Mouse (Mus musculus) naive thymus-derived CD4-positive, alpha-beta T cell, adult 2 months (primary cell): ENCODE measurements at regions not wholly inside any gene's neighbourhood (a gene's known extent, or its start where the extent isn't known, plus 50 kb on each side); places are given as distances from the start of the nearest gene placed in this dataset.

ENCODE experiments used
- DNase-seq: peaks from one replicate; pipeline ENCODE4 v3.0.0-alpha.2; 2011; ENCODE audit warnings: low read depth

GRCm38 (mm10) chr9:61138741-61139368 is 233.3 kb upstream of the Tle3 start:
- no peak for DNase-seq

DNA sequence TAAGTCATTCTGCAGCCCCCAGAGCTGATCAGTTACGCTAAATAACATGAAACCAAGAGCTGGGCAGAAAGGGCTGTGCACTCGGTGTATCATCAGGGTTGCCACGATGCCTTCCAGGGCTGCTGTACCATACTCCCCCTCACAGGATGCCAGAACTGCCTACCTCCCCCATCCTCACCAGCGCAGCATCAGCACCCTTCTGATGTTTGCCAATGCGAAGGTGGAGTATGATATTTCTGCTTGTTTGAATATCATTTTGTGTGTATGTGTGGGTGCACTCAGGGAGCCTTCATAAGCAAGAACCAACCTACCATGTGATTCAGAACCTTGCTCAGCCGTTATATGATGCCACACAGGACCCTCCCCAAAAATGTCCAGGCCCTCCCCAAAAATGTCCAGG is 229.1 kb upstream of the Tle3 start:
- DNase-seq, result no peak

DNA sequence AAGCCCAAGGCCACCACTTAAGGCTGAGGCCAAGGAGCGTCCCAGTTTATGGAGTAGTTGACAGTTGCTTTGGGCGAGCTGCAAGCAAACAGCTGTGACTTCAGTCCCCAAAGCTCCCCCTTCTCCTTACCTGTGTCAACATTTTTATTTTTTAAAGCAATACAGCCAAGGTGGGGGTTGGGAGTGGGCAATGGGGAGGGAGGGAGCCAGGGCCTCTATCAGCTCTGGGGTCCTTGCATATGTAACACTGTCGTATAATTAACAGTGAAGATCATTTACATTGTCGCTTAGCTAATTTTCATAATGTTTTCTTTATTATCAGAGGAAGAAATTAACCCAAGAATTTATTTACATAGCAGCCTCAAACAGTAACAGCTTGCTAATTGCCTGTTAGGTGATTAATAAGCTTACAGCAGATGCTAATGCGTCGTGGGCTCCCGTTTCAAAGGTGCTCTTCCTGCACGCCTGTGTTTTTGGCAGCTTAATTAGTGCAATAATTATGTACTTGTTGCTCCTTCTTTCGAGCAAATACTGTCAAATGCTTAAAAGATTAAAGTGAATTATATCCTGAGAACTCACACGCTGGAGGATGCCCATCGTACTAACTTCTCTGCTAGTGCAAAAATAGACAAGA is 227.4 kb upstream of the Tle3 start:
- no peak for DNase-seq

- no peak for DNase-seq
These were observed 226.4 kb upstream of the Tle3 start for GRCm38 (mm10) chr9:61145738-61146137.

- DNase-seq, result no peak
These were observed 221.0 kb upstream of the Tle3 start for GRCm38 (mm10) chr9:61151201-61151600.

DNA sequence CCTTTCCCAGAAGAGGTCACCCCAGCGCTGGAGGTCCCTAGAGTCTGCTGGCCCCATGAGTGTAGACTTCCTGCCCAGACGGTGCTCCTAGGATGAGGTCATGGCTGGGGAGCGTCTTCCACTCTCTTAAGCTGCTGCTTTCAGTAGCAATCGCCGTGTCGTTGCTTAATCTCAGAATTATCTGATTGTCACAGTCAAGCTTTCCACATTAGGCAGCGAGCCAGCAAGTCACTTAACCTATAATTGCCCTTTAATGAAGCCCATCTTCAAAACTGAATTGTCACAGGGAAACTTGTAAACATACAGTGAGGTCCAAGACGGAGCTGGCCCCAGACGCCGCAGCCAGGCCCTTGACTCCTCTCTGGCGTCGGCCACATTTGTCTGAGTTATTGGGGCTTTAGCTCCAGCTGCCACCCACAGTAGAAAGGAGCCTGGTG is 220.2 kb upstream of the Tle3 start:
- no peak for DNase-seq

- no peak for DNase-seq
These were observed 217.4 kb upstream of the Tle3 start for GRCm38 (mm10) chr9:61154721-61155120.

DNA sequence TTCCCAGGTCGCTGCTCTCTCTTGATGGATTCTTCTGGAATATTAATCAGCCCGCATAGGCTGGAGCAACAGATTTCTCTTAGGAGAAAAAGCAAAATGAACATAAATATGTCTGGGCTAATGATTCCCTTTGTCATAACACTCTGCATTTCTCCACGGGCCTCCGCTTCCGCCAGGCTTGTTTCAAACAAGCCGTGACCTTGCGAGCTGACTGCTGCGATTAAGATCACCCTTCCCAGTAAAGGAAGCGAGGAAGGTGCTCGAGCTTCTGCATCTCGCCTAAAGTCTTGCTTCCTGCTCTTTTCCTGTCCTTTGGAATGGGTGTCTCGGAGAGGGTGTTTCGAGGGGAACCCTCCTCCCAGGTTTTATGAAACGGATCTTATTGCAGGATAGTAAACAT is 216.3 kb upstream of the Tle3 start:
- no peak for DNase-seq

DNA sequence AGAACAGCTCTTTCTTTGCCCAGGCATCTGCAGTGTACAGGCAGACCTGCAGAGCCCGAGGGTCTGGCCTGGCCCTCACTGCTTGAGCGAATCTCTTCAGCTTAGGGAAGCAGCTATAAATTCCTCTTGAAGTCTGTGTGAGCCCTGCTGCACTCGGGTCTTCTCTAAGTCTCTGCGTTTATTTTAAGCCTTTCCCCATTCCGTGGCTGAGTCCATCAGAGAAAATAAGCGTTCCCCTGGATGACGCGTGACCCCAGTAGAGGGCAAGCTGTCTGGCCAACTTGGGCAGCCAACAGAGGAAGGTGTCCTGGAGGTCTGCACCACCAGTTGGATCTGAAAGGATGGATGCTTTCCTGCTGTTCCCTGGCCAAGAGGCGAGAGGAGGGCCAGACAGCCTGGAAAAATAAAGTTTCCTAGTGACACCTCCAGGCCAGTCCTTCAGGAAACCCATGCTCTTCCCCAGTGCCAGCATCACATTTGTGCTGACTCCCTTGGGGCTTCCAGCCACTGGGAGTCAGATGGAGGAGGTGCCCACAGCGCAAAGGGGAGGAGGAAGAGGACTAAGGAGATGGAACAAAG is 213.9 kb upstream of the Tle3 start:
- no peak for DNase-seq

GRCm38 (mm10) chr9:61159159-61159558 is 213.0 kb upstream of the Tle3 start:
- DNase-seq, result no peak

DNA sequence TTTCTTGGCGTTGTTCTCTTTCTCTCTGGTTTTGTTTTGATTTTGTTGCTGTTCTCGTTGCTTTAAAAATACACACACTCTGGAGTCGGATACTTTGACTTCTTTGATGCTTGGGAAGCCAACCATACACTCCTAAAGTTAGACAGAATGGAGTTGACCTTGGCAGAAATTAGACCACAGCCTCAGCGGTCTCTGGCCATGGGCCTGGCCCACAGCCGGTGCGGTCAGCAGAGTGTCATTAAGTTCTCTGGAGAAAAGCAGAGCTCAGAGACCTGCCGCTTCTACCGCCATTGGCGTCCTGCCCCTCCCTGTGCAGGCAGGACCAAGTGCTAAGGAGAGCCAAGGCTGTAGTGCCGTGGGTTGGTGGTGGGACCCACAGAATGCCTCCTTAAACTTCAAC is 212.6 kb upstream of the Tle3 start:
- no peak for DNase-seq

GRCm38 (mm10) chr9:61162884-61163283 is 209.3 kb upstream of the Tle3 start:
- no peak for DNase-seq

GRCm38 (mm10) chr9:61163671-61164288 is 208.4 kb upstream of the Tle3 start:
- no peak for DNase-seq

DNA sequence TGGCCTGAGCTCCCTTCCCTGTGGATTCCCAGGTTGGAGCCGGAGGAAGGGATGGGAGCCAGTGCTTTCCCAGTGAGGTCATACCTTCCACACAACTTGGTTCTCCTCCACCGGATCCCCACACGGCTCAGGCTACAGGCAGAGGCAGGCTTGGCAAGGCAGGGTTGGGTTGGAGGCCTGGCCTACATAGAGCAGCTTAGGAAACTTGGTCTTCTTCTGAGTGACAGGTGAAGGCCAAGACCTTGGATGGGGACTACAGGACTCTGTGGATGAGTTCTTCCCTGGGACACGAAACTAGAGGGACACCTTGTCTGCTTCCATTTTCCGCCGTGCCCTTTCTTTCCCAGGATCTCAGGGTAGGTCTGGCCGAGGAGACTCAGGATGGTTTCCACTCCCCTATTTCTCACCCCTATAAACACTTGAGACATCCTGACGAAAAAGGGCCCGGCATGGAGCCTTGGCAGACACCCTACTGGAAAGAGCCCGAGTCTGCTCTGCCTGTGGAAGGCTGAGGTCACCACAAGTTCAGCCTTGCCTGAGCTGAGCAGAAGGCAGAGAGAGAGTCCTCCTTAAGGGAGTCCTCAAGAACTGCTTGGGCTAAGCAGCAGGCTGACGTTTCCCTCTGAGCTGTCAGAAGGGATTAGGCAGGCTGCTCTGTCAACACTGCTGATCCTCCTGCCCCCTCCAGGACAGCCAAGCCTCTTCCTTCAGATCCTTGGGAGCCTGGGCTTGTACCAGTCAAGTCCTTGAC is 207.5 kb upstream of the Tle3 start:
- DNase-seq, result no peak

DNA sequence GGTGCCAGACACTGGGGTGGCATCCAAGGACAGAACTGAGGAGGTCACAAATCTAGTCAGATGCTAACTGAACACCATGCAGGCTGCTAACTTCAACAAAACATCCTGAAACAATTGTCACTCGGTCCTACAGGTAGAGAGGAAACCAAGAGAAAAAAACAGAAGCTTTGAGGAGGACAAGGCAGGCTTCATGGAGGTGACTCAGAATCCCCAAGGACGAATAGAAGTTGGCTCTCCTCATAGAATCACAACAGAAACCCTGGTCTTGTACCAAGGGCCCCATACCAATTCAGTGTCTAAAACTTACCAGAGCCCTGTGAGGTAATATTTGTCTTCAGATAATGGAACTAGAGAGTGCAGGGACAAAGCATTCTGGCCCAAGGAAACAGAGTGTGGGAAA is 206.1 kb upstream of the Tle3 start:
- DNase-seq, result no peak

DNA sequence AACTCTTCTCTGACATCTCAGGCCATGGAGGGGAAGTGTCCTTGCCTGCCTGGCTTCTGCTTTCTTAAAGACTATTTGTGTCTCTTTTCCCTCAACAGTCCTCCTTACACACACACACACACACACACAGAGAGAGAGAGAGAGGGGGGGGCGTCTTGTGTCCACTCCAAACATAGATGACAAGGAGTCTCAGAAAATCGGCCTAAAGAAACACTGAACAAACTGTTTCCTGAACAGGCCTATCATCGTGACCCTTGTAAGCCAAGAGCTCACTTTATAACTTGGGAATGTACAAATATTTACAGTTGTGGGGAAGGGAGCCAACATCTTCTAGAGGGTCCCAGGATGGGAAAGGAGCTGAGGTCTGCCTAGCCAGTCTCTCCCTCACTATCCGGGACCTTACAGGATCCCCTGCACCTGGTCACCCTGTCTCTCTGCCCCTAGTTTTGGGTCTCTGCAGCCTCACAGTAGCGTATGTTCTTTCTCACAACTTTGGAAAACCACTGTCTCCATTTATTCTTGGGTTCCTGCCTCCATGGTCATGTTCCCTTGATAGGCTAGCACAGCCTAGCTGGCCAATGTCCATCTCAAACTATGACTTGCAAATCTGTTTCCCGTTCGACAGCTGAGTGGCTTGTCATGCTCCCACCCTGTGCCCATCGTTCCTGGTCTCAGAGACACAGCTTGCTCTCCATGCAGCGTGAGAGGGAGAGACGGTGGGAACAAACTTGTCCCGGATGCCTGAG is 204.9 kb upstream of the Tle3 start:
- no peak for DNase-seq

DNA sequence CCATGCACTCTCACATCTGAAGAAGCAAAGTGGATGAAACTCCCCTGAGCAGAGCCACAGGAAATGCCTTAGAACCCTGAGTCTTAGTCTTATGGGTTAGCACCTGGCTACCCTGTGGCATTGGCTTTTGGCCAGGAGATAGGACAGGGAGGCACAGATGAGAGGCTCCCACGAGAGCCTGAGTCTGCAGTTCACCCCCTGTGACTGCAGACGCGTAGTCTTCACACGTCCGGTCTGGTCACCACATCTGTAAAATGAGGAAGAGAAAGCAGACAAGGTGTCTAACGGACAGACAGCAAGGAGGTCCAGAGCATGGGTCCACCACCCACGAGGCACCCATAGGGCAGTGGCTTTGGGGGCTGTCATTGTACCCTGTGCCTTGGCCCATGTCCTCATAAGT is 203.2 kb upstream of the Tle3 start:
- peak; percentile 31 for DNase-seq

DNA sequence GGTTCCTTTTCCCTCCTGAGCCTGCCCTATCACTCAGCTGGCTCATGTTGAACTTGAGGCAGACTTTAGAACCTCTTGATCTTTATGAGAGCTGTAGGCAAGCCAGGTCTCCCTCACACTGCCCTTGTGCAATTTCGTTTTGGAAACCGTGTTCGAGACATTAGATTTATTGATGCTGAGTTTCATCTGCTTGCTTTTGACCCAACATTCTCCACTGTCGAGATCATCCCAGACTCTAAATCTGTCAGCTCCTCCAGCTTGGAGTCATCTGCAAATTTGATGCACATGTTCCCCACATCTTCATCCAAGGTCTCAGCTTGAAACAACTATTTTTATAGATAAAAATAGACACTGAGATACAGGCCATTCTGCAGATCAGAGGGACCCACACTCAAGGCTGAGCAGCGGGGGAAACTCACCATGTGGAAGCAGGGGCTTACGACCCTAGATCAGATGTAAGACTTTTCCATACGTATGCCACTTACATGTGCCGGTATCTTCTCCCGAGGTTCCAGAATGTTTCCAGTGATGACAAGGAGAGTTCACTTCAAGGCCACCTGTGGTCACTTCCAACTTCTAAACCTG is 202.6 kb upstream of the Tle3 start:
- no peak for DNase-seq

- no peak for DNase-seq
These were observed 201.2 kb upstream of the Tle3 start for GRCm38 (mm10) chr9:61170921-61171320.

DNA sequence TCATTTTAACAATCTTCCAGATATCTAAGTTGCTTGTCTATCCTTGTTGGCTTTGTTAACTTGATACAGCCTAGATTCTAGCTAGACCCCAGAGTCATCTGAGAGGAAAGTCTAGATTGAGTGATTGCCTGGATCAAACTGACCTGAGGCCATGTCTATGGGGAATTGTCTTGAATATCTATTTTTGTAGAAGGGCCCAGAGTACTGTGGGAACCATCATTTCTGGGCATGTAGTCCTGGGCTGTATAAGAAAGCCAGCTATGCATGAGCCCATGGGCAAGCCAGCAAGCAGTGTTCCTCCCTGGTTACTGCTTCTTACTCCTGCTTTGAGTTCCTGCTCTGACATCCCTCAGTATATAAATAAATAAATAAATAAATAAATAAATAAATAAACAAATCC is 199.7 kb upstream of the Tle3 start:
- DNase-seq, result no peak

GRCm38 (mm10) chr9:61173548-61173947 is 198.6 kb upstream of the Tle3 start:
- DNase-seq, result no peak

DNA sequence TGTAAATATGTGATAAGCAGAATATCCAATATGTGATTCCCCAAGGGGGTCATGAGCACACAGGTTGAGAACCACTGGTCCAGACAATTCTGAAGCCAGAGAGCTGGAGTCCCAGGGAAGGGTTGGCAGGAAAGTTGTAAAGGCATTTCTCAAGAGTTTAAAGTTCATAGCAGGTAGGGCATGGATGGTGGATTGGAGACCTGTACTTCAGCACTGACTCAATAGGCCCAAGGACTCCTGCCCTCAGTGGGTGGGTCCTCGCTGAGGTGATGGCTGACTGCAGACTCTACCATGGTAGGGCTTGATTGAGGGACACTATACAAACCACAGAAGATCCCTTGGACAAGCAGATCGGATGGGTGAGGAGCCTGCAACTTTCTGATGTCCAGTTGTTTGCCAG is 196.8 kb upstream of the Tle3 start:
- DNase-seq, result no peak
